Mouse (Mus musculus) kidney, postnatal 4 days (tissue): ENCODE measurements around the gene Paqr7.

Experiments used
- DNase-seq, 2 experiments: peaks; one replicate each; pipeline ENCODE4 v3.0.0; 2021; ENCODE audit warnings: mixed read lengths in 2 of 2

The Paqr7 gene

GRCm38 (mm10) chr4:134538997-134539580 is 42.6 kb downstream of the Paqr7 start:
- DNase-seq, result no peak

- no peak for DNase-seq
Observed at GRCm38 (mm10) chr4:134542726-134543125, 46.2 kb downstream of the Paqr7 start.

DNA sequence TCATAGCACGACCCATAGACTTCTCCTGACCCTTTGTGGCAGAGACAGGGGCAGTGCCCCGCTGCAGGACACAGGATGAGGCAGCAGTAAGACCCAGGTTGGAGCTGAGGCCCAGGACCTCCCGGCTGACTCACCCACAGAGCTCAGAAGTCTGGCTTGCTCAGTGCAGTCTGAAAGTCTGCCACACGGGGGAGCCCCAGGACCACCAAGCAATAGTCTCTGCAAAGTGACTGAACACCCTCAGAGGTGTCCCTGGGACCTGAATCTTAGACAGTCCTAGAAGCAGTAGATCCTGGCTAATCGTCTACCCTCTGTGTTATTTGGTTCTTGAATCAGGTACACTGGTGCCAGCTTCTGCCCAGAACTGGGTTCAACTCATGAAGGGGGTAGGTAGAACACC is 46.8 kb downstream of the Paqr7 start:
- peak; percentile 96 to 97 for DNase-seq

GRCm38 (mm10) chr4:134546814-134547705 is 50.6 kb downstream of the Paqr7 start:
- DNase-seq, result no peak

DNA sequence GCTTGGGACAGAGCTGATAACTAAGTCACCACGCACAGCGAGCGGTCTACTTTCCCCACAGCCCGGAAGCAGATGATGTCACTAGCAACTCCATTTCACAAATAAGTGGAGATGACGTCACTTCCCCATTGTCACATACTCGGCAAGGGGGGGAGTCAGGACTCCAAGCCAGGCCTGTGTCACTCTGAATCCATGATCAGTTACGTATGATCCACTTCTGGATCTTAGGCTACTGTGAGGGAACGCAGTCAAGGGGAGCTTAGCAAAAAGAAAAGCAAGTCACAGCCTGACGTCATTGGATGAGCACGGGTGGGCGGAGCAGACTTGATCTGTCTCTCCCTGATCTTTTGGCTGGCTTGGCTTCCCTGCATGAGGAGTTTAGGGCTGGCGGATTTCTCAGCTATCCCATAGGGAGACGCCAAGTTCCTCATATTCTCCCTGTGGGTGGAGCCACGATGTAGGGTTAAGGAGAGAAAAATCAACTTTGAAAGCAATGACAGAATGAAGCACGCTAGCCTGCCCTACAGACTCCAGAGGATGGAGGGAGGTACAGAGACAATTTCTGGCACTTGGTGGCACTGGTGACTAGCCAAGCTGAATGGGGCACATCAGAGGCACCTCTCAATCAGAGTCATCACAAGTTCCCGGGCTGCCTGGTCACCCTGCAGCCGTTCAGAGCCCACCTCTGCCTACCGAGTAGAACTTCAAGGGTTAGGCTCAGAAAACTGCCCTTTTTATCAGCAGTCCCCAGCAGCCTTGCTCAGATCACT is 51.9 kb downstream of the Paqr7 start:
- peak in 1 of 2 experiments; percentile 27 for DNase-seq

DNA sequence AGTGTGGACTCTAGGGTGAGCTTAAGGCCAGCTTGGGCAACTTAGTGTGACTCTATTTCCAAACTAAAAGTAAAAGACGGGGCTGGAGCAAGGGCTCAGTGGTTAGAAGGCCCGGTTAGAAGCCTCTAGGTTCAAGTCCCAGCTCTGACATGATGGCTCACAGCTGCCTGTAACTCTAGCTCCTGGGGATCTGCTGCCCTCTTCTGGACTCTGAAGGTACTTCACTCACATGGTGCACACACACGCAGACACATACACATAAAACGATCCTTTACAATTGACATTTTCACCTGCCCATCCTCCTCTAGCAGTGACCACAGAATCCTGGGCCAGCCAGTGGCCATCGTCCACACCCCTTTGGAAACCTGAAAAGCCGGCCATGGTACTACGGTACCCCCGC is 53.4 kb downstream of the Paqr7 start:
- DNase-seq, result no peak

DNA sequence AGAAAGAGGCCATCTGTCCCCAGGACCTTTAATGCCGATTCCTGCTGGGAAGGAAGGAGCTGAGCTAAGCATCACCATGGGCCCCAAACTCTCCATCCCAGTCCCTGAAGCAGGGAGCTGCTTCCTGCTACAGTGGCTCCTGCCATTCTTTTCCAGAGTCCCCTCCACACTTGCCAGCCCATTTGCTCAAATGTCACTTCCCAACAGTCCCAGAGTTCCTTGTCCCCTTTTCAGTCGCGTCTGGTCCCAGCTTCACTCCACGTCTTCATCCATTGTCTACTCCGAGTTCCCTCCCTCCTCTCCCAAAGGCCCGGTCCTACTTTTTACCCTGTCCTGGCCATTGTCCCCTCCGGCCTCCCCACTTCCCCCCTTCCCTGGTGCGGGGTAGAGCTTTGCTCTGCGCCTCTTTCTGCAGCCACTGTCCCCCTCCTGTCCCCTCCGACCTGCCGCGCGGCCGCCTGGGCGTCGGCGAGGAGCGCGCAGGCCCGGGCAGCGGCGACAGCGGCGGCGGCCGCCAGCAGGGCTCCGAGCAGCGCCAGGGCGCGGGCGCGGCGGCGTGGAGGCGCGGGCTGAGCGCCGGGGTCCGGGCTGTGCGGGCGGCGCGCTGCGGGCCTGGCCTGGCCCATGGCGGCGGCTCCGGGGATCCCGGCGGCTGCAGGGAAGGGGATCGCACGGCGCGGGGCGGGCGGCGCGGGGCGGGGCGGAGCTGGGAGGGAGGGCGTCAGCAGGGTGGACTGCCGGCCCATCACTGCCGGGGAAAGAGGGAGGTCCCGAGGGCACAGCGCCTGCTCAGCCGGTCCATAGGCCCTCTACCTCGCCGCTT is 55.2 kb downstream of the Paqr7 start, which contains the start of gene Selenon:
TSS of gene Selenon (minus strand) at position 673 of the 823 bp plus-strand sequence.
- peak; percentile 78 to 83 for DNase-seq

- no peak for DNase-seq
Observed at GRCm38 (mm10) chr4:134553631-134554030, 57.1 kb downstream of the Paqr7 start.

DNA sequence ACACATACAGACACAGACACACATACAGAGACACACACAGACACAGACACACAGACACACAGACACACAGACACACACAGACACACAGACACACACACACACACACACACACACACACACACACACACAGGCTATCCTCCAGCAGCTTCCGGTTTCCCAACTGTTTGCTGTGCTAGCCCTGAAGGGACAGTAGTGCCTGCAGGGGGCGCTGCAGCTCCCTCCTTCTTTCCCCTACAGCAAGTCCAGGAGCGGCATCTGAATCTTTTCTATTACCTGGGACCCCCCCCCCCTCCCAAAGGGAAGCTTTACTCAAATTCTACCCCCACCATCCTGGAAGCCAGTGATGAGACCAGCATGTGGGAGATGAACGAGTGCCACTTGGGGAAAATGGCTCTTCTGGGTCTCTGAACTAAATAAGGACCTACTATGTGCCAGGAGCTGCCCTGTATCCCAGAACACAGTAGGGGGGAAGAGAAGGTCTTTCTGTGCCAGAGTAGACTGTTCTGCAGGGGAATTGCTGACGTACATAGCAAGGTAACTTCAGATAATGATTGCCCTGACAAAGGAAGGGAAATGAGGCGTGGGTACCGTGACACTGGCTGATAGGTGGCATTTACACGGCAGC is 59.6 kb downstream of the Paqr7 start:
- peak; percentile 69 to 78 for DNase-seq

DNA sequence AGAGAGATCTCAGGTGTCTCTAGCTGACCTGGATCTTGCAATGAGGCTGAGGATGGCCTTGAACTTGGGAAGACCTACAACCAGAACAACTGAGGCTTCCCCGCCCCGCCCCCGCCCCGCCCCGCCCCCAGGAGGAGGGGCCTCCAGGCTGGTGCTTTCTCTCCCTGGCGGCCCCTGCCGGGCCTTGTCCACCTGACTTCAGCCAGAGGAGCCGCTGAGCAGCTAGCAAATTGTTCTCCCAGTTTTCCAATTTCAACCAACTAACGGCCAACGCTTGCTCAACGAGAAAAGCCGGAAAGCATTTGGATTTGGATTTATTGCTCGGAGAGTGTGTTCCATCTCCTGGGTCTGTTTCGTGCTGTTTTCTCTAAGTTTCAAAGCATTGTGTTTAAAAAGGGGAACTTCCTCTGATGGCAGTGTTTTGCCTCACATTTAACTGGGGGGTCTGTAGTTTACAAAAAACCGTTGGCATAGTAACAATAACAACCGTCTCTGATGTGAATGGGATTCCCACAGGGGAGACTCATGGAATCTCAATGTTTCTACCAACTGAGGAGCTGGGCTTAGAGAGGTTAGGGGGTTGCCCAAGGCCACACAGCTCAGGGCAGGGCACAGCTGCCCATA is 61.2 kb downstream of the Paqr7 start:
- peak; percentile 42 to 61 for DNase-seq

GRCm38 (mm10) chr4:134558570-134559113 is 62.1 kb downstream of the Paqr7 start:
- DNase-seq, result no peak

DNA sequence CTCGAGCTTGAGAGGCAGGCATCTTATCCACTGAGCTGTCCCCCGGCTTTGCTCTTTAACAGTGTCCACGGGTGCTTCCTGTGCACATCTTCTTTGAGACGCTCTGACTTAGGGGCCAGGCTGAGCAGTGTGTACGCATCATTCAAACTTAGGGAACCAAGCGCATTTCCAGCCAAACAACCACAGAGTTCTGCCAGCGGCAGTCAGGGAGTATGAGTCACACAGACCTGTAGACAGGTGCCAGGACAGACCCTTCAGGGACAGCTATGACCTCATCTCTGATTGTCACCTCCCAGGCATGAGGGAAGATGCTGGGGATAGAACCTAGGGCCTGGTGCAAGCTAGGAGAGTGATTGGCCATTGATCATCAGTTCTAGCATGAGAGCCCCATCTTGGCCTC is 62.7 kb downstream of the Paqr7 start:
- DNase-seq, result no peak
